Mouse (Mus musculus) B cell, adult 2 months (primary cell): ENCODE measurements around the gene Npepps.
"Not testable (repeated sequence)": the region's sequence is repeated elsewhere in the genome, so short reads cannot be mapped to it uniquely, and the experiment has no call there.

Source experiments
- DNase-seq, 2 experiments: peaks; one replicate each; pipeline ENCODE4 v3.0.0; 2022

The Npepps gene

DNA sequence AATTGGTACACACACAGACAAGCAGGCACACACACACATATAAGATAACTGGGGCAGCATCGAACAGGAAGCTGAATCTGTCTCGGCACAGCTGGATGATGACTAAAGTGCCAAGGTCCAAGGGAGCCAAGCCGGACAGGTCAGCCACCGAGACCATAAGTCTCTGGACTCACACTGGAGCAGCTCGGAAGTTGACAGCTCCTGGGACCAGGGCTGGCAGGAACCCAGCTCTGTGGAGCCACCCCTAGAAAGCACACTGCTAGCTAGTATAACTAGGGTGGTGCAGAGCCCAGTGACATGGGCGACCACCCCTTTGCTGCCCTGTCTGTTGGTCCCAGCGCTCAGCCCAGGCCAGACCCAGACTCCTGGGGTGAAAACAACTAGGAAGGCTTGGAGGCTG is 51.5 kb downstream of the Npepps start:
- no peak for DNase-seq

DNA sequence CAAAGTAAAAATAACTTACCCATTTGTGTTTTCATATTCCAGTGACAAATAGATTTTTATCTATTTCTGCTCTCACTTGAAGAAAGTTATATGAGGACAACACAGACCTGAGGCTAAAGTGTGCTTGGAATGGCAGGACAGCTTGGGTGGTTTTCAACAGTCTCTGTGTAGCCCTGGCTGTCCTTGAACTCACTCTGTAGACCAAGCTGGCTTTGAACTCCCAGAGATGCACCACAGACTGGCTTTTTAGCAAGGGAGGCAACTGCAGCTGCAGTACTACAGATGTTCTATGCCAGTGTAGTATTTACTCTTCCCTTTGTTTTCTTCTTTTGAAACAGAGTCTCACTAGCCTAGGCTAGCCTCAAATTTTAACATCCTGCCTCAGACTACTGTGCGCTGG is 54.3 kb downstream of the Npepps start:
- no peak for DNase-seq

DNA sequence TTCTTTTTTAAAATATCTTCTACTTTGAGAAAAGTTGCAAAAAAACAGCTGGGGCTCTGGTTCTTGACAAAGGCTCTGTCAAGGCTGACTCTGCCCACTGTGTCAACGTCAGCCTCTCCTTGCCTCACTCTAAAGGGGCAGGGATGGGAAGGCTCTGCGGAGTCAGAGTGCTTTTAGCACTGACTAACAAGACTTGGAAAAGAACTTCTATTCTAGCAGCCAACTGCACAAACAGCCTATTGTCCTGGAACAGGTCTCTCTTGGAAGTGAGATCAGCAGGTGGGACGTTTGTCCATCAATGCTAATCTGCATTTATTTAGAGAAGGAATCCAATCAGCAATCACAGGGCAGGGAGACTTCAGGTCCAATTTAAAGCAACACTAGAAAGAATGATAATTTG is 57.0 kb downstream of the Npepps start:
- no peak for DNase-seq

DNA sequence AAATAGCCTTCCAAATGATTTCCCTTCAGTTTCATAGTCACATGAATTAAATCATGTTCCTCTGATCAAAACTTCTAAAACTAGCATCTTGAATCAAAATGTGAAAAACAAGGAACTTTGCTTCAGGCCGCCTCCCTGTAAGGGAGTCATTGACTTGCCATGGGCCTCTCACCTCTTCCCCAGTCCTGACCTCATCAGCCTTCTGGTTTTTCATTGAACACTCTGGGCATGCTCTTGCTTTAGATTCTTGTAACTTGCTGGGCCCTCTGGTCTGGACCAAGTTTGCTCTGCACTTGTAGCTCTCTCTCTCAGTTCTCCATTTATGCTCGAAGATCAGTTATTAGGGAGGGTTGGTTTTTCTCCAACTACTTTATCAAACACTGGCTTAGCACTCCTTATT is 58.8 kb downstream of the Npepps start:
- no peak for DNase-seq

DNA sequence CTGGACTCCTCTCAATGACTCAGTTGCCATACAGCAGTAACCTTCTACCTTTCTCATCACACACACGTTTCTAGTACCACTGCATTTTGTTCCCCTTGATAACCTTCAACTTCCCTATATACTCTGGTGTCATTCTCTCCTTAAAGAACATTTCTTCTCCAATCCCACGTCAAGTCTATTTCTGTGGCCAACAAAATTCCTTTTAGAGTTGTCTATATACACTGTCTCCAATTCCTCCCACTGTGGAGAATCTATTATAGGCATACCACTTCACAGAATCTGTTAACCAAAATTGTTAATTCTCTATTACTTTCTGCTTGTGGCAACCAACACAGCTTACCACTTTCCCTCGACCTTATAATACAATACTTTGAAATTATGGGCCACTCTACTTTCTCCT is 60.2 kb downstream of the Npepps start:
- no peak for DNase-seq

DNA sequence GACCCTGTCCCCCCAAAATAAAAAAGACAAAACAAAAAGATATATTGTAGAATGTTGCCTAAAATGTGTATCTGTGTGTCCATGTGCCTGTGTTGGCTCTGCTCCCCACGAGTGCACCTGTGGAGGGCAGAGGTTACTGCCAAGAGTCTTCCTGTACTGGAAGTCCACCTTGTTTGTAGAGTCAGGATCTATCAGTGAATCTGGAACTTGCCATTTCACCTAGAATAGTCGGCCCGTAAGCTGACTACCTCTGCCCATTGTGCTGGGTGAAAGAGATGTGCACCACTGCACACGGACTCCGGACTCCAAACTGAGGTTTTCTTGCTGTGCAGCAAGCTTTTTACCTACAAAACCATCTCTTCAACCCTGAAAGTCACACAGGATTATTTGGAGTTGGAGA is 66.0 kb downstream of the Npepps start:
- no peak for DNase-seq

DNA sequence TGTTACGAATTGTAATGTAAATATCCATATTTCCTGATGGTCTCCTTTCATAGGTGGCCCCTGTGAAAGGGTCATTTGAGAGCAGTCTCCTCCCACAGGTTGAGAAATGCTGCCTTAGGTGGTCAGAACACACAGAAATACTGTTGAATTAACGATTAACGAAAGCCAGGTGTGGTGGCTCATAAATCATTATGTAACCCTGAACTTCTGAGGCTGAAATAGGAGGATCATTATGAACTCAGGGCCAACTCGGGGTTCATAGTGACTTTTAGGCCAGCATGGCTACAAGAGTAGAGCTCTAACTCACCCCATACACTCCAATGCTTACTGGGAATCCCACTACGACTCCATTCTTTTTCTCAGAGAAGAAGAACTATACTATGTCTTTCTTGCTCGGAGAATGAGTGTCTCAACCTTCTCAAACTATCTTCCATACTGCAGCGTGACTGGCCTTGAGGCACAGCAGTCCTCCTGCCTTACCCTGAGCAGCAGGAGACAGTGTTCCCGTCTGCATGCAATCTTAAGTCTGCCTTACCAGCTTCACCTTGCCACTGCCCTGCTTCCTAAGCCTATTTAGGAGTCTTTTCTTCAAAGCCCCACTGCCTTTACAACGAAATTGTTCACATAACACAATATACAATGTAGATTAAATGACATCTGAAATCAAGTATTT is 69.6 kb downstream of the Npepps start:
- DNase-seq = no peak

DNA sequence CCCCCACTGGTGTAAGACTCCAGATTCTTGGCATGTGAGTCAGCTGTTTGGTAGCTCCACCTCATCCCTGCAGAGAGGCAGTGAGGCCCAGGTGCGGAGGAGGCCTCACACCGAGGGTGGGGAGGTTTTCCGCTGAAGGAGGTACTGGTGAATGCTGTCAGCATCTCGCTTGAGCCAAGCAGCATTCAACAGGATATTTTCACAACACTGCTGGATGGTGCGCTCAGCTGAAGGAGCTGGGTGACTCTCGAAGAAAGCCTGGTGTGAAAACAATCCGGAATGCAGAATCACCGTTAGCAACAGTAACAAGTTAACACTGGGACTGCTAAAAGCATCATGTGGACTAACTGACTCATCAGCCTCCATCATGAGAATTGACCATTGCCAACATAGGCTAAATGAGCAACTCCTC is 73.4 kb downstream of the Npepps start:
- no peak for DNase-seq

DNA sequence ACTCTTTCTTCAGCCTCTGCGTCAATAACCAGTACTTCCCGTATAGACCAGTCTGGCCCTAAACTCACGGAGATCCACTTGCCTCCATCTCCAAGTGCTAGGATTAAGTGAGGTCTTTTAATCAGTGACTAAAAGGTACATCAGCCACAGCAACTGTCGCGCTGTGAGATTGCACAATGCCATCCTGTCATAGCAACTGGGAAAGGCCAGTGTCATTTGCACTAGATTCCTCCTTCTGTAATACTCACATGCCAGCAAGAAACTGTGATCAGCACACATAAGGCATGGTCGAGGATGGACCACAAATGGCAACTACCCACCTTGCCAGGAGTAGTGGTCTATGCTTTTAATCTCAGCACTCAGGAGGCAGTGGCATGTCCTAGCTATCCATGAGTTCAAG is 80.9 kb downstream of the Npepps start:
- DNase-seq = no peak

DNA sequence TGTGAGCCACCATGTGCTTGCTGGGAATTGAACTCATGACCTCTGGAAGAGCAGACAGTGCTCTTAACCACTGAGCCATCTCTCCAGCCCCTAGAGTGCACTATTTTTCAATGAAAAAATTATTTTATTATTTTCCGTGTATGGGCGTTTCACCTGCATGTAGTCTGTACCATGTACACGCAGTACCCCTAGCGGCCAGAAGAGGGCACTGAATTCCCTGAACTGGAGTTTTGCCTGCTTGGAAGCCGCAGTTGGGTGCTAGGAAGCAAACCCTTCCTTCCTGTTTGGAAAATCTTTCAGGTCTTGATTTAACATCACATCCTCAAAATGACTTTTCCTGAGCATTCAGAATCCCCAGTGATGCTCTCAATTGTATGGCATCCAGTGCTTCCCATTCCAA is 81.8 kb downstream of the Npepps start:
- DNase-seq = peak; percentile 73 to 77

DNA sequence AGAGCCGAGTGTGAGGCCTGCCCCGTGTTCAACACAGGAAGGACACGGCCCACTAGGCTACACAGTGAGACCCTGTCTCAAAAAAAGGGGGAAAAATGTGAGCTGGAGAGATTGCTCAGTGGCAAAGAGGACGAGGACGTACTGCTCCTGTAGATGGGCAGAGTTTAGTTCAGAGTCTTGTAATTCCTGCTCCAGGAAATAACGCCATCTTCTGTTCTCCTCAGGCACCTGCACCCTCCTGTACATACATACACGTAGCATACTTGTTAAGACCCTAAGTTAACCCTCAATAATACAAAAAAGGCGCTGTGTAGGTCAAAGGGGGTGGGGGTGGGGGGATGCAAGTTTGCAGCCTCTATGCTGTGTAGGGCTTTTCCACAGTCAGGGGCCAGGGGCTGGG is 83.4 kb downstream of the Npepps start:
- DNase-seq = no peak

DNA sequence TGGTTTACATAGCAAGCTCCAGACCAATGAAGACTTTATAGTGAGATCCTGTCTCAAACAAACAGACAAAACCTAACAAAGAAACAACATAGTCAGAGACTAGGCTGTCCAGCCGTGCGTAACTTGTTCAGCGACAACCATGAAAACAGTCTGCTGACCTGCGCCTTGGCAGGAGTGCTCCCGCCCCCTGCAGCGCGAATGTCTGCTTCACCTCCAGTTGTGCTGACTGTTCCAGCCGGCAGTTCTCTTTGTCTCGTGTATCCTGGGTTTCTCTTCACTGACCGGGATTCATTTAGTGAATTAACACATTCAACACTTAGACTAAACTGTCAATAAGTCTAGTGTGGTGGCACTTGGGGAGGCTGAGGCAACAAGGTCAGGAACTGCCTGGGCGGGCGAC is 83.9 kb downstream of the Npepps start:
- no peak for DNase-seq

DNA sequence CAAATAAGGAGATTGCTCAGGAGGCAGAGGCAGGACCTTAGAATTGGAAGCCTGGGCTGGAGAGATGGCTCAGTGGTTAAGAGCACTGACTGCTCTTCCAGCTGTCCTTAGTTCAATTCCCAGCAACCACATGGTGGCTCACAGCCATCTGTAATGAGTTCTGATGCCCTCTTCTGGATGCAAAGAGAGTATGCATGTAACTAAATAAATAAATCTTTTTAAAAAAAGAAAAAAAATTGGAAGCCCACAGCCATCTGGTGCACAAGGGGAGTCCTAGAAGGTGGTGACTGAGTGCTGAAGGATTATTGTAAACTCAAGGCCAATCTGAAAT is 87.9 kb downstream of the Npepps start:
- no peak for DNase-seq

DNA sequence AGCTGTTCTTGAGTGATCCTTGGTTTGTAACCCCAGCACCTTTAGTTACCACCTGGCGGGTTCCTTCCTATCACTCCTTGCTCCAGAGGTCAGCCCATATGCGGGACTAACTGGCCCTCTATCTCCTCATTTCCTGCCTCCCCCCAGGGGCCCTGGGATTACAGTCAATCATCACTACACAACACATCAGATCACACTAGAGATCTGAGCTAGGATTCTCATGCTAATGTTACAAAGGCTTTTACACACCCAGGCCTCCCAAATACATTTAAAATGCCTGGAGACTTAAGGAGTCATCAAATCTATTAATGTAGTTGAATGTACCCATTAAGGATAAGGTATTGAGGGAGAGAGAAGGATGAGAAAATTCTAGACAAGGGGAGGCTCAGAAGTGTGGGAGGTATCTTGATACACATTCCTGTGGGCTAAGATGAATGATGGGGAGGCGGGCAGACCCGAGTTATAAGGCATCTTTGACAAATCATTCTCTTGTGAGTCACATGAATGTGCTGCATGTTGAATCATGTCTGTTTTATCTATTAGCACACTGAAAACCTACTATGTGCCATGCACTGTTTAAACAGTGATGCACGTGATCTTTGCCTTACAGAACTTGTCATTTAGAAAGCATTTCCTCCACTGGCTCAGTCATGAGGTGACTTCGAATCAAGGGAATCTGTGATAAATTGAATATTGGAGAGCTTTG is 88.4 kb downstream of the Npepps start:
- DNase-seq = no peak

DNA sequence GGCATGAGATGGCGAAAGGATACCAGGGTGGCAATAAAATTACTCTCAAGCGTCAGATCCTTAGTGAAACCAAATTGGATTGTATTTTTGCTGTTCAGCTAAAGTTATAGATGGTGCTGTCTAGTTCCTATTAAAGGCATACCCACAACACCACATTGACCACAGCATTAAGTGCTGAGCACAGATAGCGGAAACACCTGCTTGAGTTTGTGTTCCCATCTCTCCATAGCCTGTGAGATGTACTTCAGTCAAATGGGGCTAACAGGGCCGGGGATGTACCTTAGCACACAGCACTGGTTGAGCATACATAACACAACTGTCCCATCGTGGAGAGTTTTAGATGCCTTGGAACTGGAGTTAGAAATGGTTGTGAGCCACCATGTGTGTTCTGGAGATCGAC is 89.4 kb downstream of the Npepps start:
- DNase-seq = peak; percentile 14 to 17

DNA sequence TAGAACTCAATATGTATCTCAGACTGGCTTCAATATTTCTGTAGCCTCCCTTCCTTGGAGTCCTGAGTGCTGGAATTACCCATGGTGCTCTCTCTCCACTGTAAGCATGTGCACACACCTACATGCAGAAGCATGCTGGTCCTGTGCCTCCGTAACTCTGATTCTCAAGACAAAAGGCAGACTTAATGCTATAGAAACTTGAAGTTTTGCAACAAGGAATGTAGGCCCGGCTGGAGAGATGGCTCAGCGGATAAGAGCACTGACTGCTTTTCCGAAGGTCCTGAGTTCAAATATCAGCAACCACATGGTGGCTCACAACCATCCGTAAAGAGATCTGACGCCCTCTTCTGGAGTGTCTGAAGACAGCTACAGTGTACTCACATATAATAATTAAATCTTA is 90.8 kb downstream of the Npepps start:
- DNase-seq = not testable (repeated sequence)

DNA sequence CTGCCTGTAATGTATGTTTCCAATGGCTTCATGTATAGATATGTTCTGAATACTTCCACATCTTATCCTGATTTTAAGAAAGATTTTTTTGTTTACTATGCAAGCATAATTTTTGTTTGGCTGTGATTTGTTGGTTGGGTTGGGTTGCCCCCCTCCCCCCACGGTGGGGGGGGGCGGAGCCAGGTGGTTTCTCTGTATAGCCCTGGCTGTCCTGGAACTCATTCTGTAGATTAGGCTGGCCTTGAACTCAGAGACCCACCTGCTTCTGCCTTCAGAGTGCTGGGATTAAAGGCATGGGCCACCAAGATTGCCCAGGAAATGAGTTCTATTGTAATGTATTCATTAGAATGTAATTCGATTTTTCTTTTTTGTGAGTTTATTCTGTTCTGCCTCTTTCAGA is 91.2 kb downstream of the Npepps start:
- peak in 1 of 2 experiments; percentile 11 for DNase-seq

DNA sequence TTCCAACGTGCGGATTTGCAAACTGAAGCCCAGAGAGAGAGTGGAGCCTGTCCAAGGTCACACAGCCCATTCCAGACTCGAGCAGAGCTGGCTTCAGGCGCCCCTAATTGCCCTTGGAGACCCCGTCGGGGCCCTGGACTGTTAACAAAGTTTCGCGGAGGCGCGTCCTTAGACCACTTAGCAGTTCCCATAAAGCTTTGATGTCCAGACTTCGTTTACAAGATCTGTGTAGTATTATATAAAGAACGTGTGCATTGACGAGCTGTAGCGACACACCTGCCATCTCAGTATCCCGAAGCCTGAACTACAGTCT is 91.8 kb downstream of the Npepps start:
- DNase-seq = no peak

DNA sequence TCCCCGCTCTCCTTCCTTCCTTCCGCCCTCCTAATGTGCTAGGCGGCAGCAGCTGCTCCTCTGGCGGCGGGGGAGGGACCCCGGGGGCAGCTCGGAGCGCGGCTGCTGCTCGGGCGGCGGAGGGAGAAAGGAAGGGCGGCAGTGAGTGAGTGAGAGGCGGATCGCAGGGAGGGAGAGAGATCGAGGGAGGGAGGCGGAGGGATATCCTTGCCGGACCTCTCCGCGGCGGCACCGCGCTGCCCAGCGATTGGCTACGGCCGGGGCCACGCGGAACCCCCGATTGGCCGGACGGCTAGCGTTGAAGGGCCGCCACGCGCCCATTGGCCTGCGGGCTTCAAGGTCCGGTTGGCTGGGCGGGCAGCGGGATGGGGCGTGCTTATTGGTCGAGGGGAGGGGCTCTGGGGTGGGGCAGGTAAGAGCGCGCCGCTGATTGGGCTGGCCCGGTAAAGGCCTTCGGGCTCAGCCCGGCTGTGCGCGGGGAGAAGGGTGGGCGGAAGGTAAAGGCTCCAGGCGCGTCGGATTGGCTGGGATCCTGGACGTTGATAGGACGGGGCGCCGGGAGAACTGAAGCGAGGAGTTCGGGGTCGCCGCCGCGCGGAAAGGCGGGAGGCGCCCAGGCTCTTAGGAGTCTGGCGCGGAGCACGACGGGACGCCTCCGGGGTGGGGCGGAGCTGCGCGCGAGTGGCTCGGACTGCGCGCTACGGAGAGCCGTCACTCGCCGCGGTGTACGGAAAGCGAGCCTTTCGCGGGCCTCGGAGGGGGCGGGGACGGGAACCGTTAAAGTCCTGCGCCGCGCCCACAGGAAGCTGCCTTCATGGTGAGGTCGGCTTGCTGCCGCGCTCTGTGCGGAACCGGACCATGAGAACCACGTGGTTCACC is 92.4 kb downstream of the Npepps start, which contains the start of gene Kpnb1:
Gene Kpnb1, minus strand, starts transcription at position 118 of the 879 bp plus-strand sequence.
- DNase-seq = peak; percentile 96 to 97

DNA sequence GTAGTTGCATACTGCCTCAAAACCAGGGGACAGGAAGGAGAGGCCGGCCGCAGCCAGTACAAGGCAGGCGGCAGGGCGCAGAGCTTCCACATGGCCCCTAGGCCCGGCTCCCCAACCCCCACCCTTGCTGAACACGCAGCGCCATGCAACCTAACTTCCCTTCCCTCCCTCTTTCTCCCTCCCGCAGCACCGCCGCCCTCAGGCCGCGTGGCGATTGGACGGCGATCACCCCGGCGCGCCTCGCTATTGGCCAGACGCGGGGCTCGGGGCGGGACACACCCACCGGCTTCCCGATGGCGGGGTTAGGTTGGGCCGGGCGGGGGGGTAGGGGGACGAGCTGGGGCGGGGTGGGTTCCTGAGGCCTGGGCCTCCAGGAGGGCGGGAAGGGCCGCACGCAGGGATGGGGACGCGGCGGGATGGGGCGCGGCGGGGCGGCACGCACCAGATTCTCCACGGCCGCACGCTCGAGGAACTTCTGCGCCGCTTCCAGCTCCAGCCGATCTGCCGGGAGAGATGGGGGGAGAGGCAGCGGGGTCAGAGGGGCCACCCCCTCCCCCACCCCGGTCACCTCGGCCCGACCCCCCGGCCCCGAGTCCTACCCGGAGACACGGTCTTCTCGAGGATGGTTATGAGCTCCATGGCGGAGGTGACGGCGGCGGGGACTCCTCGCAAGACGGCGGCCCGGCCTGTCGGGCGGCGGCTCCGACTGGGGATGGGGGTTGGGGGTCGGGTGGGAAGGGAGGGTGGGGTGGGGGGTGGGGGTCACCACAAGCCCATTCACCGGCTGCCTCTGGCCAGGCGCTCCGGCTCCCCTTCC is 93.3 kb downstream of the Npepps start:
- peak; percentile 92 to 93 for DNase-seq

DNA sequence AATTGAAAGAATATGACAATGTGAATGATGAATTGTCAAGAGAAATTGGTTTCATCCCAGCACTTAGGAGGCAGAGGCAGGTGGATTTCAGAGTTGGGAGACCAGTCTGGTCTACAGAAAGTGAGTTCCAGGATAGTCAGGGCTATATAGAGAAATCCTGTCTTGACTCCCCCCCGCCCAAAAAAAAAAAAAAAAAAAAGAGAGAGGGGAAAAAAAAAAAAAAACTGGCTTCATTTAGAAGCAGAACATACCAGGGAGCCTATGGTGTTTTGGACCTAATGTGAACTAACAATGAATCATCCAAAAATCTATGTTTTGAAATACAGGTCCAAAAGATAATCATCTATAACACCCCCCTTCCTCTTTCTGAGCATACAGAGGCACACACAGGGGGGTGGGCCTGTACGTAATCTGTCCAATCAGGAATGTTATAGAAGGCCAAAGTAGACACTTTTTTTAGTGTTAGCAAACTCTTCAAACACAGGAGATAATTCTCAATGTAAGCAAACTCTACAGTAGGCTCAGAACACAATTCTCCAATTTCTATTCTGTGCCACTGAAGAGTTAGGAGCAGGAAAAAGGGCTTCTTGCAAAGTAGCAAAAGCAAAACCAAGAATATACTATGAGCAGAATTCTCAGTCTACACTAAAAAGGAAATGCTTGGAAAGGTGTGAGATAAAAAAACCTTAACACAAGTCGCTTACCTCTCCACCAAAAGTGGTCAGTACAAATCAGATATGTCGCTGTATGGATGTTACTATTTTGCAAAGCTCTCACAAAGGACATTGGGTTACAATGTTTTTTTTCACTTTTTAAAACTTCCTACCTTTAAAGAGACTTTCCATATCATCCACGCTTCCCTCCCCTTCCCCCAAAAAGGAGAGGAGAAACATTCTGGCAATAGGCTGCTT is 94.5 kb downstream of the Npepps start:
- DNase-seq = no peak

DNA sequence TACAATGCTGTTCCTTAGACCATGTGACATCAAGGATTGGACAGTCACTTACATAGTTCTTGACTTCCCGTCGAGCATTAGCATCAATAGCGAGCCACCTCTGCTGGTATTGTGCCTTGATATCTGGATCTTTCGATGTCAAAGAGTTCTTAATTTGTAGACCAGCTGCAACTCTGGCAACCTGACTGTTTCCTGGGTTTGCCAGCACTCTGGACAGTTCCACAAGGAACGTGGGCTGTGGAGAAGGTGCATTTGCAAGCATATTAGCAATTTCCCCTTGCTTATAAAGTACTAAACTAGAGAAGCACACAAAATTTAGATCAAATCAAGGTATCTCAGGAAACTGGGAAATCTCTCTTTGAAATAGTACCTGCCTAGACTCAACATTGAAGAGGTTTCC is 95.6 kb downstream of the Npepps start:
- no peak for DNase-seq
